Mouse (Mus musculus) lung, embryonic 15.5 days (tissue): ENCODE results near the gene Tmed10. TPM values are rescaled to one million over a fixed set of nuclear protein-coding genes. Genes with fewer than 3 reads are reported as not detected.

Experiments
- ATAC-seq: fragments of 200-750 bp; cut with Nextera tagmentation; 2 replicates; pipeline ENCODE4 v1.8.0; 2017; ENCODE audit warnings: moderate number of reproducible peaks, borderline replicate concordance; ENCODE audit not compliant: low FRiP score, low TSS enrichment; ENCODE audit errors: extremely low read depth
- H3K27ac ChIP-seq: fragments of 300-500 bp; sonication (generic); 2 replicates; pipeline ENCODE4 v1.5.1; 2015; ENCODE audit warnings: moderate library complexity, mild to moderate bottlenecking, inconsistent platforms
- H3K27me3 ChIP-seq: fragments of 300-500 bp; sonication (generic); 2 replicates; pipeline ENCODE4 v1.6.1; 2015; ENCODE audit warnings: inconsistent platforms
- H3K36me3 ChIP-seq: fragments of 300-500 bp; sonication (generic); 2 replicates; pipeline ENCODE4 v1.6.1; 2015; ENCODE audit warnings: inconsistent platforms
- H3K4me1 ChIP-seq: fragments of 300-500 bp; sonication (generic); 2 replicates; pipeline ENCODE4 v1.6.1; 2015; ENCODE audit warnings: inconsistent platforms
- H3K4me2 ChIP-seq: fragments of 300-500 bp; sonication (generic); 2 replicates; pipeline ENCODE4 v1.6.1; 2015; ENCODE audit warnings: inconsistent platforms, mild to moderate bottlenecking, moderate library complexity
- H3K4me3 ChIP-seq: fragments of 300-500 bp; sonication (generic); 2 replicates; pipeline ENCODE4 v1.5.1; 2015; ENCODE audit warnings: mild to moderate bottlenecking, inconsistent platforms
- H3K9ac ChIP-seq: fragments of 300-500 bp; sonication (generic); 2 replicates; pipeline ENCODE4 v1.6.1; 2015; ENCODE audit warnings: inconsistent platforms
- H3K9me3 ChIP-seq: fragments of 300-500 bp; sonication (generic); 2 replicates; pipeline ENCODE4 v1.6.1; 2016; ENCODE audit warnings: inconsistent platforms
- WGBS: fragments of 180-500 bp; shearing (Covaris S2); methylation state at CpG from one replicate; pipeline ENCODE4 v1.1.7; 2015; 5-methylcytosine and 5-hydroxymethylcytosine counted together
- polyA plus RNA-seq: library from polyadenylated mRNA; unstranded; fragments of >200 nt; fragmentation: Nextera tagmentation; extraction: Ambion mirVana; gene quantifications from 2 replicates; pipeline ENCODE4 v1.2.1, GENCODE M21; 2015

The Tmed10 gene
- polyA plus RNA-seq, 1 experiment from 2014 or later = 334 TPM

GRCm38 (mm10) chr12:85372068-85372665 is 2.5 kb downstream of the Tmed10 start:
- Histone ChIP-seq H3K27ac (no peak overlapping the region), H3K4me1 (peaks cover 23% of the 10 kb centered on the region), H3K27me3 (no peaks in the 10 kb centered on the region), H3K4me2 (no peak overlapping the region), H3K9ac (no peak overlapping the region), H3K4me3 (no peak overlapping the region; the same call in 1 of the 2 replicates), H3K9me3 (no peaks in the 10 kb centered on the region), H3K36me3 (no peaks in the 10 kb centered on the region)
- WGBS = 64% methylated on average over 8 of the region's 8 CpGs
- ATAC-seq = no peak

- no peak overlapping the region for H3K4me2 ChIP-seq
- peaks cover 24% of the 10 kb centered on the region for H3K4me1 ChIP-seq
- WGBS = 61% methylated on average over 6 of the region's 6 CpGs
- H3K27ac ChIP-seq = no peak overlapping the region
- H3K36me3 ChIP-seq = no peaks in the 10 kb centered on the region
- H3K9me3 ChIP-seq = no peaks in the 10 kb centered on the region
- H3K4me3 ChIP-seq = no peak overlapping the region
- no peak for ATAC-seq
- H3K27me3 ChIP-seq = no peaks in the 10 kb centered on the region
- no peak overlapping the region for H3K9ac ChIP-seq
Measured at GRCm38 (mm10) chr12:85368441-85369063, 6.1 kb downstream of the Tmed10 start.

- no peak overlapping the region for H3K9ac ChIP-seq
- no peak overlapping the region for H3K4me2 ChIP-seq
- H3K27ac ChIP-seq = 0 out of 2 replicates have a peak overlapping the region, but pooled peaks have one; percentile 24
- H3K27me3 ChIP-seq = no peaks in the 10 kb centered on the region
- no peak overlapping the region for H3K4me3 ChIP-seq
- H3K4me1 ChIP-seq = peaks cover 13% of the 10 kb centered on the region; the same call in 1 of the 2 replicates
- no peaks in the 10 kb centered on the region for H3K36me3 ChIP-seq
- H3K9me3 ChIP-seq = no peaks in the 10 kb centered on the region
- no peak for ATAC-seq
- WGBS = 70% methylated on average over 3 of the region's 3 CpGs
Measured at GRCm38 (mm10) chr12:85366271-85366670, 8.4 kb downstream of the Tmed10 start.

DNA sequence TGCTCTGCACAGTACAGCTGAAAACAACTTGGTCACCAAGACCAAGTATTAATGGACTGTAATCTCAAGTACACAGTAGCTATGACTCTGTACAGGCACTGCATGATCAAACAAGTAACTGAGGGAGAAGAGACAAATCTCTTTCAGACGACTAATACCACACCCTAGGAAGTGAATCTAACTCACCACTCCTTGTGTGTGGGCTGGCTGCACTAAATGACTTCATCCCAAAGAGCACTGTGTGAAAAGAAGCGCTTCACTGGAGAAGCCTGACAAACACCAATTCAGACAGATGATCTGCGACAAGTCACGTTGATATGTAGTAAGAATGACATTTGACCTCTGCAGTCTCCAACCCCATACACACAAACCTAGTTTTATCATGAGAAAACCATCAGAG is 12.1 kb downstream of the Tmed10 start:
- Histone ChIP-seq H3K4me2 (no peak overlapping the region), H3K27ac (no peak overlapping the region), H3K9me3 (no peaks in the 10 kb centered on the region), H3K9ac (no peak overlapping the region), H3K27me3 (no peaks in the 10 kb centered on the region), H3K4me3 (no peak overlapping the region), H3K36me3 (no peaks in the 10 kb centered on the region), H3K4me1 (0 out of 2 replicates have a peak, but pooled peaks cover 4% of the 10 kb centered on the region)
- 67% methylated on average over 4 of the region's 4 CpGs for WGBS
- no peak for ATAC-seq

GRCm38 (mm10) chr12:85361580-85361979 is 13.1 kb downstream of the Tmed10 start:
- no peaks in the 10 kb centered on the region for H3K27me3 ChIP-seq
- H3K4me2 ChIP-seq = no peak overlapping the region
- 0 out of 2 replicates have a peak, but pooled peaks cover 4% of the 10 kb centered on the region for H3K4me1 ChIP-seq
- no peak overlapping the region for H3K9ac ChIP-seq
- H3K9me3 ChIP-seq = no peaks in the 10 kb centered on the region
- no peak for ATAC-seq
- H3K27ac ChIP-seq = no peak overlapping the region
- H3K36me3 ChIP-seq = no peaks in the 10 kb centered on the region
- no peak overlapping the region for H3K4me3 ChIP-seq

DNA sequence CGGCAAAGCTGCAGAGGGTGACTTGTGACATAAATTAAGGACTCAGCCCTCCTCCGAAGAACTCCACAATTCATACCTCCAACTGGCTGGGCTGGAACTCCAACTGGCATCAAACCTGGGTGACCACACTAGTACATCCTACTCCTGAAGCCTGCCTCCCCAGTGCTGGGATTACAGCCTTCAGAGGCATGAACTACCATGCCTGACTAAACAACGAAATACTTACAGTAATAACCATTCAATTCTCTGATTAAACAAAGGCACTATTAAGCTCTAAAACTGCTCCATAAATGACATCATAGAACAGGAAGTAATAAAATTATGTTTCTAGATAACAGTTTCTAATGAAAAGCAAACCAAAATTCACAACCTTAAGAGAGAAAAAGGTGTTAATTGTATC is 13.5 kb downstream of the Tmed10 start:
- Histone ChIP-seq H3K27me3 (no peaks in the 10 kb centered on the region), H3K27ac (no peak overlapping the region), H3K4me1 (0 out of 2 replicates have a peak, but pooled peaks cover 4% of the 10 kb centered on the region), H3K36me3 (no peaks in the 10 kb centered on the region), H3K9ac (no peak overlapping the region), H3K4me2 (no peak overlapping the region), H3K9me3 (no peaks in the 10 kb centered on the region), H3K4me3 (no peak overlapping the region)
- no peak for ATAC-seq
- WGBS = 77% methylated on average over 3 of the region's 3 CpGs

DNA sequence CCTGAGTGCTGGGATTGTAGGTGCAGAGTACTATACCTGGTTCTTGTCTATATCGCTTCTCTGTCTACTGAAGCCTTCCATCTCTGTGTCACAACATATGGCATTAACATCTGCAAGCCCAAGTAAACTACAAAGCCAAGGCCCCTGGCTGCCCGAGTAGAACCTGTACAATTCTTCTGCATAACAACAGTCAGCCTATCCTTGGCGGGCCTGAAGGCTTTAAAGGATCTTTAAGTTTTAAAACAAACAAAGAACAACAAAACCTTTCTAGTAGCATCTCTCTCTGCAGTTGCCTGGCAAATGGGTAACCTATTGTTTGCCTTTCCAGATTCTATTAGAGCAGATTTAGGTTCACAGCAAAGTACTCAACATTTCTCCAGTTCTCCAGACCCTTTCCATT is 20.6 kb downstream of the Tmed10 start:
- no peak overlapping the region for H3K27ac ChIP-seq
- no peak for ATAC-seq
- no peak overlapping the region for H3K9ac ChIP-seq
- H3K4me1 ChIP-seq = peaks cover 4% of the 10 kb centered on the region; the same call in 1 of the 2 replicates
- no peak overlapping the region for H3K4me2 ChIP-seq
- peaks cover 26% of the 10 kb centered on the region for H3K36me3 ChIP-seq
- no peaks in the 10 kb centered on the region for H3K27me3 ChIP-seq
- WGBS = 77% methylated on average over 3 of the region's 3 CpGs
- no peaks in the 10 kb centered on the region for H3K9me3 ChIP-seq
- H3K4me3 ChIP-seq = no peak overlapping the region

DNA sequence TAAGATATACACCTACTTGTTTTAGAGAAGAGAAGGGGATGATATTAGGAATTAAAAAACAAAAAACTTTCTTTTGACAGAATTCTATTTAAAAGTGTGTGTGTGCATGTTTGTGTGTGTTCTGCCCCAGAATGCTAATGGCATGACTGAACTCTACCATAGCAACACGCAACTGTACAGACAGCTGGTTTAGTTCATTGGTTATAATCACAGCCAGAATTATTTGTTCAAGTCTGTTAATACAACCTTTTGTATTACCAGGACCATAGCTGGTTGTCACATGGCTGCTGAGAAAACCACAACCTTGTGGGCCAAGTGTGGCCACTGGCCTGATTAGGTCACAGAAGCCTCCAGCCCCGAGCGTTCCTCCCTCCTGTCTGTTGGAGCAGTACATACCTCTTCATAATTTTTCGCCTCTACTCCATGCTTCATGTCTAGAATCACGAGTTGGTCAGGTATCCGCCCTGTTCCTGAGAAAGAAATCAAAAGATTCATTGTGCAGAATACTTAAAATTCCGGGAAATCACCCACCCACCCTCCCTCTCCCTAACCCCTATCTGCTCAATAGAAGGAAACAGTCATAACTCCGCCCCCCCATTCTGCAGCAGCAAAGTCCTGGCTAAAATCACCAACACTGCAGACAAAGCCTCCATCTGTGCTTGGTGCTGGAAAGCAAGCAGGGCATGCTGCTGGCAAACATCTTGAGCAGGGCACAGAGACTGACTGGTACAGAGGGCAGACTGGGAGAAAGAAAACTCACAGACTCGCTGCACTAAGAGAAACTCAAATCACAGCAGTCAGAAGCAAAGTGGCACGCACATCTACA is 24.0 kb downstream of the Tmed10 start:
- ATAC-seq = peak; percentile 61; the same call in 1 of the 2 replicates
- H3K4me2 ChIP-seq = 0 out of 2 replicates have a peak overlapping the region, but pooled peaks have one; percentile 17
- 71% methylated on average over 10 of the region's 10 CpGs for WGBS

GRCm38 (mm10) chr12:85348338-85348737 is 26.3 kb downstream of the Tmed10 start:
- WGBS = 78% methylated on average over 6 of the region's 6 CpGs
- Histone ChIP-seq H3K27ac (peak overlapping the region; percentile 47), H3K4me3 (no peak overlapping the region), H3K9me3 (no peaks in the 10 kb centered on the region), H3K27me3 (no peaks in the 10 kb centered on the region), H3K4me2 (no peak overlapping the region), H3K9ac (no peak overlapping the region), H3K4me1 (peaks cover 4% of the 10 kb centered on the region; the same call in 1 of the 2 replicates), H3K36me3 (peaks cover 38% of the 10 kb centered on the region)
- ATAC-seq = no peak

More for the DNA sequence above, 24.0 kb downstream of the Tmed10 start:
- Histone ChIP-seq H3K9ac (no peak overlapping the region), H3K4me3 (no peak overlapping the region), H3K27ac (peak overlapping the region; percentile 79), H3K4me1 (peaks cover 4% of the 10 kb centered on the region; the same call in 1 of the 2 replicates), H3K36me3 (peaks cover 37% of the 10 kb centered on the region), H3K9me3 (no peaks in the 10 kb centered on the region), H3K27me3 (no peaks in the 10 kb centered on the region)

DNA sequence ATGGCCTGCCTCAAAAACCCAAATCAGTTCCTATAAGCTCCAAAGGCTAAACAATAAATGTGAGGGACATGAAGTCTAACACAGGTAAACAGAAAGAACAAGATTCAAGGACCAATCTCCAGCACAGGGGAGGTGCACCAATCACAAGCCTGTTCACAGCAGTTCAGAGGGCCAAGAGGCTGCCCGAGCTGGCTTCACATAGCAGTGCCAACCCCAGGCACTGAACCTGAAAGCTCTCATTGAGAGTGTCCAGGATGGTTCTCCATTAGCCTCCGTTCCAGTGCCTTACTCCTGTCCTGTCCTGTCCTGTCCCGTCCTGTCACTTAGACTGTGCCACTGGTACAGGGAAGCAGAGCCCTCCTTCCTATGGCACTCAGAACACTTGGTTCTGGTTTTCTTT is 27.5 kb downstream of the Tmed10 start:
- Histone ChIP-seq H3K4me1 (peaks cover 4% of the 10 kb centered on the region; the same call in 1 of the 2 replicates), H3K4me3 (no peak overlapping the region), H3K27ac (peak overlapping the region; percentile 47; the same call in 1 of the 2 replicates), H3K27me3 (no peaks in the 10 kb centered on the region), H3K9me3 (no peaks in the 10 kb centered on the region), H3K36me3 (peaks cover 33% of the 10 kb centered on the region), H3K4me2 (no peak overlapping the region), H3K9ac (no peak overlapping the region)
- 65% methylated on average over 3 of the region's 3 CpGs for WGBS
- no peak for ATAC-seq

- H3K4me1 ChIP-seq = peaks cover 4% of the 10 kb centered on the region; the same call in 1 of the 2 replicates
- WGBS = 49% methylated on average over 3 of the region's 3 CpGs
- ATAC-seq = no peak
- H3K4me2 ChIP-seq = no peak overlapping the region
- no peaks in the 10 kb centered on the region for H3K27me3 ChIP-seq
- peaks cover 35% of the 10 kb centered on the region for H3K36me3 ChIP-seq
- H3K27ac ChIP-seq = no peak overlapping the region
- H3K9ac ChIP-seq = no peak overlapping the region
- no peak overlapping the region for H3K4me3 ChIP-seq
- H3K9me3 ChIP-seq = no peaks in the 10 kb centered on the region
Measured at GRCm38 (mm10) chr12:85346374-85346773, 28.3 kb downstream of the Tmed10 start.

- no peaks in the 10 kb centered on the region for H3K27me3 ChIP-seq
- H3K9me3 ChIP-seq = no peaks in the 10 kb centered on the region
- H3K9ac ChIP-seq = no peak overlapping the region
- no peak overlapping the region for H3K4me2 ChIP-seq
- no peak for ATAC-seq
- WGBS = 90% methylated on average over 6 of the region's 6 CpGs
- peaks cover 34% of the 10 kb centered on the region for H3K36me3 ChIP-seq
- no peak overlapping the region for H3K27ac ChIP-seq
- no peaks in the 10 kb centered on the region for H3K4me1 ChIP-seq
- H3K4me3 ChIP-seq = no peak overlapping the region
Measured at GRCm38 (mm10) chr12:85345559-85345958, 29.1 kb downstream of the Tmed10 start.
